Mouse (Mus musculus): ENCODE results near the gene Tiparp. TPM values are rescaled to one million over a fixed set of nuclear protein-coding genes. Genes with fewer than 3 reads are reported as not detected.
A peak's percentile ranks its signal among the peaks of the same experiment; 100 is the strongest.

Gene Tiparp
- total RNA-seq, 1 experiment from 2014 or later: 27.2 TPM

- ATAC-seq (replicated peaks; ENCODE audit: low read depth, poor library complexity, severe bottlenecking): peak; percentile 49
Measured at GRCm38 (mm10) chr3:65528614-65529470, 632 bp downstream of the Tiparp start.

DNA sequence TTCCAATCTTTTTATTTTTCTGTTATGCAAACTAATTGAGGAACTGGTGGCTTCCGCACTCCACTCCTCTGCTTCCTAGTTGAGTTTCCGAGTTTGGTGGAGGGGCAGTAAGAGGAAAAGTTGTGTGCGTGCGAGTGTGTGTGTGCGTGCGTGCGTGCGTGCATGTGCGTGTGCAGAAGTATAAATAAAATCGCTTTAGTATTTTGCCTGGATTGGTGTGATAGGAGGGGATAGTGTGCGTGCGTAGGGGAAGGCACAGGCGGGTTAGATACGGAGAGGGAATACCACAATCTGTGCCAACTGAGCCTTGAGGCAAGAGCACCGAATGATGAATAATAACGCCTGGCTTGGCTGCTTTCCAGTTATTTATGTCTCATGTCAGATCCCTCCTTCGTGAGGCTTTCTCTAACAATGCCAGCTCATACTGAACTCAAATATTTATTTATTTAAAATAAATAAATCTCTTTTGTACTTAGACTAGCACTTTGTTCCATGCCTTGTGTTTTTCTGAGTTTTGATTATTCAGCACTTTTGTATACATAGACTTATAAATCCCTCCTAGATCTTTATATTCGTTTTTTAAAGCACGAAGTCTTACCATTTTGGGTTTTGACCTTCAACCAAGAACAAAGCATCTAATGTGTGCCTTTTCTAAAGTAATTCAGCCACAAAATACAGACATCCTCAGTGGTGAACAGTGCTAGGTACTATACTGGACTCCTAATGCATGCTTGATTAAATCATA lies 1.4 kb downstream of the Tiparp start:
- peak; percentile 36 for ATAC-seq (replicated peaks; ENCODE audit: low read depth, poor library complexity, severe bottlenecking)

DNA sequence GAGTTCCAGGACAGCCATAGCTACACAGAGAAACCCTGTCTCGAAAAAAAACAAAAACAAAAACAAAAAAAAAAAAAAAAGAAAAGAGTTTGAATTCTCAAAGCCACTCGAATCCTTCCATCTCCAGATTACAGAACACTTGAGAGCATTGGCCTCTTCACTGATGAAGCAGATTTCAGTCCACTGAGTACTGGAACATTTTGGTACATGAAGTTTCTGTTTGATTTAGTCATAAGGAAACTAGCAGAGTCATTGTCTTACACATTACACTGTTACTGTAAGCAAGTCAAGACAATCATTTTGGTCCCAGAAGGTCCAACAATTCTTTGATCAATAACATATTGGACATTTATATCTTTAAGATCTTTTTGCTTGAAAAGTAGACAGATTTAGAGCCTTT lies 4.8 kb downstream of the Tiparp start:
- no peak for ATAC-seq (replicated peaks; ENCODE audit: low read depth, poor library complexity, severe bottlenecking)

GRCm38 (mm10) chr3:65533598-65533997 lies 5.4 kb downstream of the Tiparp start:
- 0 out of 2 replicates have a peak, but pooled peaks have one; percentile 1 for ATAC-seq (replicated peaks; ENCODE audit: low read depth, poor library complexity, severe bottlenecking)

DNA sequence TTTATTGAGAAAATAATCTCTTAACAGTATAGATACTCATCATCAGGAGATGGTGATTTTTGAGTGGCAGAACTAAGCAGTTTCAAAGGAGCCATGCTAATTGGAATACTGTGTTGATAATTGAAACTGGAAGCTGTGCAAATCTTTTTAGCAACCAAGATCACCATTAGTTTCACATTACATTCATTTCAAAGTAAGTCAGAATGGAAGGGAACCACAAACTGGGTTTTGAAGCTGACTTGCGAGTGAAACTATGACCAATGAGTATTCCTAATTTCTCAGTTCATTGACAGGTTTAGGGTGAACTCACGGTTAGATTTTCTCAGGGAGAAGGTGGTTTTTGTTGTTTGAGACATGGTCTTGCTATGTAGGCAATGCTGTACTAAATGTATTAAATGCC lies 6.3 kb downstream of the Tiparp start:
- ATAC-seq (replicated peaks; ENCODE audit: low read depth, poor library complexity, severe bottlenecking): no peak

DNA sequence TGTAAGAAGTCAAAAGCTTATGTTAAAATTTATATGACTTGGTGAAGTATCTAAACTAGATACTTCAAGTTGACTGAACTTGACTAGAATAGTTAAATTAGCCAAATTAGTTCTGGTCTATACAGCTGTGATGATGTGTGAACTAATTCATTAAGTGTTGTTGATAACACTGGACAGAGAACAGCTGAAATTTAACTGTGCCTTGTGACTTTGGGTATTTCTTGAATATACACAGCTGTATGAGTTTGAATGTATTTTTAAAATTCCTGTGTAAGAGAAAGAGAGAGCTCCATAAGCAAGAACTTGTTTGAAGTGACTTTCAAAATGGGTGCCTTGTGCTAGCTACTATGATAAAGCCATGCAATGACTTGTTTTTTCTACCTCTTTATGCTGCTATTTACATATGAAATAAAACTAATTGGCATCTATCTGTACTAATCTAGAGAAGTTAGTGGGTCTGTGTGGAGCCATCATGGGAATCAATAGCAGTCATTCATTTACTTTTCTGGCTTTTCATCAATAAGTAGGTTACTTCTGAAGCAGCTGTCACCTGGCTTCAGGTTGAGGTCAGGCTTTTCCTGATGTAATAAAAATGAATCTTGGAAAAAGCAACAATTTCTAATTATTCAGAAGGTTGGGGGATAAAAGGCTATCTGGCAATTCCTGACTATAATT lies 7.0 kb downstream of the Tiparp start:
- no peak for ATAC-seq (replicated peaks; ENCODE audit: low read depth, poor library complexity, severe bottlenecking)

- ATAC-seq (replicated peaks; ENCODE audit: low read depth, poor library complexity, severe bottlenecking): no peak
Measured at GRCm38 (mm10) chr3:65537288-65537687, 9.1 kb downstream of the Tiparp start.

DNA sequence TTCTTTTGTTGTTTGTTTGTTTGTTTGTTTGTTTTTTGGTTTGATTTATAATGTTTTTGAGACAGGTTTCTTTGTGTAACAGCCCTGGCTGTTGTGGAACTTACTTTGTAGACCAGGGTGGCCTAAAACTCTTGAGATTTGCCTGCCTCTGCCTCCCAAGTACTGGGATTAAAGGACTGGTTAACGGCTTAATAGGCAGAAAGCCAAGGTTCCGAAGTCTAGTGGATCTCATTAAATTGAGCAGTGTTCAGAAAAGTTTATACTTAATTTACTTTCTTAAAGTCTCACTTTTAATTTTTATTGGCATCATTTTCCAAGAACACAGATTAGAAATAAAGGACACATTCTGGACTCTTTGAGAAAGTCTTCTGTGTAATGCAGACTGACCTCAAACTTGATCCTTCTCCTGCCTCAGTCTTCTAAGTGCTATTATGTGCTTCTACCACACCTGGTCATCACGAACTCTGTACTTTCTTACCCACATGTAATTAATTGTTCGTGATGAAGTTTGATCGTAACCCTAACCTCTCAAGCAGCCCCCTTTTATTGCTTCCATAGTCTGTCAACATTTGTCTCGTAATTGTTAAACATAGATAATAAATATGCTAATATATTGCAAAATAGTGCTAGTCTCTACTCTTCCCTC lies 12.8 kb downstream of the Tiparp start:
- ATAC-seq (replicated peaks; ENCODE audit: low read depth, poor library complexity, severe bottlenecking): no peak

DNA sequence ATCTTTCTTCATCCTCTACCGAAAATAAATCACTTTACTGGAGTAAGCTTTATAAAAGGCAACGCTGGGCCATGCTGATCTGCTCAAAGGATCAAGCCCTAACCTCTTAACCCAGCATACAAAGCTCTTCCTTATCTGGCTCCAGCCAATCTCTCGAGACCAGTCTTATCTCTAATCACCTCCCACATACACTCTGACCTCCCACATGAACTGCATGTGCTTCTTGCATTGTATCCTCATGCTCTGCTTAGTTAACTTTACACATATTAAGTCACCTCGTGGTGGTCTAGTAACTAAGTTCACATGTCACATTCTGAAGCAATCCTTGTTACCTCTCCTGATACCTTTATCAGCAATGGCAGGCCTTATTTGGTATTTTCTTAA lies 13.3 kb downstream of the Tiparp start:
- ATAC-seq (replicated peaks; ENCODE audit: low read depth, poor library complexity, severe bottlenecking): no peak

GRCm38 (mm10) chr3:65549785-65550184 lies 21.6 kb downstream of the Tiparp start:
- peak; percentile 62; the same call in 1 of the 2 replicates for ATAC-seq (replicated peaks; ENCODE audit: low read depth, poor library complexity, severe bottlenecking)

- no peak for ATAC-seq (replicated peaks; ENCODE audit: low read depth, poor library complexity, severe bottlenecking)
Measured at GRCm38 (mm10) chr3:65551065-65551464, 22.9 kb downstream of the Tiparp start.

DNA sequence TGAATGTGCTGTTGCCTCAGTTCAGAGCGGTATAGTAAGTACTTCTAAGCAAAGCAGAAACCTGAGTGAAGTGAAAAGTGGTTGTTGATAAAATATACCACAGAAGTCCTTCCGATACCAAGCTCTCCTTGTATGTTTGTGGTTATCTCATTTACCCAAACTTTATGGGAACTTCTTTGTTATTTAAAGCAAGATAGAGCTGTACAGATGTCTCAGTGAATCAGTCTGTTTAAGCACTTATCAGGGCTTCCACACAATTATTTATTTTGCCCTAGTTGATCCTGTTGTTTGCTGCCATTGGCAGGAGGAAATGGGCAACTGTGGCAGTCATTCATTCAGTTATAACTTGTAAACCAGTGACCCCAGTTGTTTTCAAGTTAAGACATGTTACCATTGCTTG lies 26.4 kb downstream of the Tiparp start:
- ATAC-seq (replicated peaks; ENCODE audit: low read depth, poor library complexity, severe bottlenecking): no peak

- no peak for ATAC-seq (replicated peaks; ENCODE audit: low read depth, poor library complexity, severe bottlenecking)
Measured at GRCm38 (mm10) chr3:65558679-65559078, 30.5 kb downstream of the Tiparp start.

DNA sequence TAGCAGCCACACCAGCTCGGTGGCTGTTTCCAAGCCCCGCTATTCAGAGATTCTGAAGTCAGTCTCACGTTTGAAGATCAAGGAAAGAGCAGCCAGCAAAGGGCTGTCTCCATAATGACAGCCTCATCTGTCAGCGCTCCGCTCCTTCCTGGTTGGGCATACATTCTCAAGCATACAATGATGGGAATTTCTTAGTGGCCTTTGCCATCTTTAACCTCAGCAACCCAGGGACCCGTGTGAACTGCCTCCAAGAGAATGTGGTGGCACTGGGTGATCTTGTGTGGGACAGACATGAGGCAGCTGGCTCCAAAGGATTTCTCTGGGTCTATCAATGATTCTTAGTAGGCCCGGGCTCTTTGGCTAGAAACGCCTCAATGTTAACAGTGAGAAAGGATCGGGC lies 34.0 kb downstream of the Tiparp start:
- ATAC-seq (replicated peaks; ENCODE audit: low read depth, poor library complexity, severe bottlenecking): no peak

GRCm38 (mm10) chr3:65562694-65563093 lies 34.5 kb downstream of the Tiparp start:
- no peak for ATAC-seq (replicated peaks; ENCODE audit: low read depth, poor library complexity, severe bottlenecking)

DNA sequence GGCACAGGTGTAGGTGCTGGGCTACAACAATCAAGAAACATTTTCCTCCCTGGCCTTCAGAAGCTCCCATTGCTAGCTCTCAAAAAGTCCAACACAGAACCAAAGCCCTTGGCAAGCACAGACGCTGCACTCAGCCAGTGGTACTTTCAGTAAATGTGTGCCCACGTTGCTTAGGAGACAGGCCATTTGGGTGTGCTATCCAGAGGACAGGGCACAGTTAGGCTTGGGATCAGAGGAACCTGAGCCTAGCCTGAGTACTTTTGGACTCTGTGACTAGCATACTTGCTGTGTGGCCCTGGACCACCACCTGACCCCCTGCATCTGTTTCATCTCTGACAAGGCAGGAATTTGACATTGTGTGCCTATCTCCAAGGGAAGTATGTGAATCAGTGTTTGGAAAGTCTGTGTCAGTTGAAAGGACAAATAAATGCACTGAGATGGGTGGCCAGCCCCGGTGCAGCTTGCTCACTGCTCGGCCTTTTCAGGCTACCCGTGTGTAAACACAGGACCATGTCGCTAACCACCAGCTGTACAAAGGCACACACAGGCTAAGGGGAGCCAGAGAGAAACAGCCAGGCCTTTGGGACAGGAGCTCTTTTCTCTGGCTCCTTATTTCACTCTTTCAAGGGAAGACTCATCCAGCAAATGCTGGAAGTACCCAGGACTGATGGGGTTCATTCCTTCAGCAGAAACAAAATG lies 35.9 kb downstream of the Tiparp start:
- ATAC-seq (replicated peaks; ENCODE audit: low read depth, poor library complexity, severe bottlenecking): no peak

DNA sequence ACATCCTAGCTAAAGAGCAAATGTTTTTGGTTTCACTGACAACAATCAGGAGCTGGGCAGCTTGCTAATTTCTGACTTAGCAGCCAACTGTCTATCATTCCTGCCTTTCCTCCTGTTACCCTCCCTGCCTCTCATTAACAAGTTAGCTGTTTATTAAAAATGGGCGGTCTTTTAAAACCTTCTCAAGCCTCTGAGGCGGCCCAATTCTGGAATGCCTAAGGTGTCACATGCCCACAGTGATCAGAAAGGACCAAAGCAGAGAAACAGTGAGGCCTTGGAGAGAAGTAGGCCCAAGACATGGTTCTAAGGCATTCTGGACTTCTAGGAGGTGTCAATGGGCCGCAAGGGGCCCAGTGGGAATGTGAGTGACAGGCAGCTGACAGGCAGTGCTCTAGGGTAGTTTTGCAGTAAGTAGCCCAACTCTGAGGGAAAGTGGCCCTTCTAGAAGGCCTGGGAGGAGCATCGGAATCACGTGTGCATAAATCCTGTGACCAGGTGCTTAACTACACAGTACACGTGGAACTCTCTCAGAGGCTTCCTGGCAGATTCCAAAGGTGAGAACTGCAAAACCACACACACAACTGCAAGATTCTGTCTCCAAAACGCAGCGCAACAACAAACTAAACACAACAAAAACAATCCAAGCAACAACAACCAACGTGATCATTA lies 37.6 kb downstream of the Tiparp start:
- no peak for ATAC-seq (replicated peaks; ENCODE audit: low read depth, poor library complexity, severe bottlenecking)

DNA sequence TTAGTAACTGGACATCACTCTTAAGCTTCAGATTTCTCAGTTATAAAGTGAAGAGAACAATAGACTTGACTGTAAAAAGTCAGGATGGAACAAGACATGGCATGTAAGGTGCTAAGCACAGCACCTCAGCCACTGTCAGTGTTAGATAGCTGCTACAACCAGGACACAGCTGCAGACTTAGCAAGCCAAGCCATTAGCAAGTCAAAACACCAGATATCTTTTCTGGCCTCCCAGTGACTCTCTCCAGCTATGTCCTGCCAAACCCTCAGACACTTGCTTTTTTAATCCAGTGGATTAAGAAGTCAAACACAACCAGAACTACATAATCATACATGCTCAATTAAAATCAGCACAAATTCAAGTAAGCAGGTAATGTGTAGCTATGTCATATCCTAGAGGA lies 41.7 kb downstream of the Tiparp start:
- no peak for ATAC-seq (replicated peaks; ENCODE audit: low read depth, poor library complexity, severe bottlenecking)

DNA sequence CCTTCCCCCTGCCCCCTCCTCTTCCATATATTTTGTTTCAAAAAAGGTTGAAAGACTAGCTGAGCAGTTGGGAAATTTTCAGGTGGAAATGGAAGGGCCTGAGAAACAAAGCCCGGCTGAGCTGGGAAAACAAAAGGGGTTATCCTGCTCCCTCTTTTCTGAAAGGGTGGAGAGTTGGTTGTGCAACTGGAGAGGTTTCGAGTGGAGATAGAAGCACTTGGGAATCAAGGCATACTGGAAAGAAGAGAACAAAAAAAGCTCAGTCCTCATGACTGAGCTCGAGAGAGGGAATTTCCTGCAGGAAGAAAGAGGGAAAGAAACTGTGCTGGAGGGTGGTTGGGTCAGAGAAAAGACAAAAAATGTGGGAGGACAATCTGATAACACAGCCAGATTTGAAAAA lies 45.3 kb downstream of the Tiparp start:
- ATAC-seq (replicated peaks; ENCODE audit: low read depth, poor library complexity, severe bottlenecking): no peak
